Mouse (Mus musculus) neural tube, embryonic 13.5 days (tissue): Measurements from ENCODE around the gene Mylk4. TPM values are rescaled to one million over a fixed set of nuclear protein-coding genes. Genes with fewer than 3 reads are reported as not detected.

Experiments used
- ATAC-seq: fragments of 200-750 bp; cut with Nextera tagmentation; 2 replicates; pipeline ENCODE4 v1.8.0; 2017; ENCODE audit warnings: low read depth, mild to moderate bottlenecking, moderate TSS enrichment, moderate library complexity
- H3K27ac ChIP-seq: fragments of 300-500 bp; sonication (generic); replicated peaks from 2 replicates; pipeline ENCODE4 v1.5.1; 2015; ENCODE audit warnings: moderate library complexity, mild to moderate bottlenecking, inconsistent platforms
- H3K27me3 ChIP-seq: fragments of 300-500 bp; sonication (generic); 2 replicates; pipeline ENCODE4 v1.6.1; 2015; ENCODE audit warnings: mild to moderate bottlenecking, inconsistent platforms
- H3K36me3 ChIP-seq: fragments of 300-500 bp; sonication (generic); 2 replicates; pipeline ENCODE4 v1.6.1; 2015; ENCODE audit warnings: mild to moderate bottlenecking, inconsistent platforms
- H3K4me1 ChIP-seq: fragments of 300-500 bp; sonication (generic); replicated peaks from 2 replicates; pipeline ENCODE4 v1.6.1; 2015; ENCODE audit warnings: inconsistent platforms
- H3K4me2 ChIP-seq: fragments of 300-500 bp; sonication (generic); 2 replicates; pipeline ENCODE4 v1.6.1; 2015; ENCODE audit warnings: inconsistent platforms, mild to moderate bottlenecking, moderate library complexity
- H3K4me3 ChIP-seq: fragments of 300-500 bp; sonication (generic); 2 replicates; pipeline ENCODE4 v1.5.1; 2015; ENCODE audit warnings: mild to moderate bottlenecking, inconsistent platforms
- H3K9ac ChIP-seq: fragments of 300-500 bp; sonication (generic); 2 replicates; pipeline ENCODE4 v1.6.1; 2015; ENCODE audit warnings: moderate library complexity, mild to moderate bottlenecking, inconsistent platforms
- H3K9me3 ChIP-seq: fragments of 300-500 bp; sonication (generic); 2 replicates; pipeline ENCODE4 v1.6.1; 2016; ENCODE audit warnings: inconsistent platforms
- WGBS: fragments of 180-500 bp; shearing (Covaris S2); methylation state at CpG from one replicate; pipeline ENCODE4 v1.1.7; 2015; 5-methylcytosine and 5-hydroxymethylcytosine counted together
- polyA plus RNA-seq: library from polyadenylated mRNA; unstranded; fragments of >200 nt; fragmentation: Nextera tagmentation; extraction: Ambion mirVana; gene quantifications from 2 replicates; pipeline ENCODE4 v1.2.1, GENCODE M21; 2015

Gene Mylk4
- polyA plus RNA-seq, 1 experiment from 2014 or later: 0.10 TPM

DNA sequence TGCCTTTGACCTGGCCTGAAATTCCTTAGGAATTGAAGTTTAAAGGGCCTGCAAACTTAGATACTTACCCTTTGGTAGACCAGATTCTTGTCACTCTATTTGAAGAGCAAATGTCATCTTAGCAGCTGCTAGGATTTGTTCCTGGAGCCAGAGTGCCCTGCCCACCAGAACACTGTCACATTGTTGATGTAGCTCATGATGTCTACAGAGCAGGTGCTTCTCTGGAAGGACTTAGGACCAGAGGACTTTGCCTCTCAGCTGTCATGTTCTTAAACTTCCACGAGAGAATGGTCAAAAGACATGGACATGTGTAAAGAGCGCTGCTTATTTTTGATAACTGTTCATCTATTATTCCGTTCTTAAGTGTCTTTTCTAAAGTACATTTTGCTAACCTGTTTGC lies 35.5 kb upstream of the Mylk4 start:
- 94% methylated on average over 3 of the region's 3 CpGs for WGBS
- Histone ChIP-seq H3K36me3 (peaks cover 75% of the 10 kb centered on the region), H3K27ac (no peak overlapping the region)

DNA sequence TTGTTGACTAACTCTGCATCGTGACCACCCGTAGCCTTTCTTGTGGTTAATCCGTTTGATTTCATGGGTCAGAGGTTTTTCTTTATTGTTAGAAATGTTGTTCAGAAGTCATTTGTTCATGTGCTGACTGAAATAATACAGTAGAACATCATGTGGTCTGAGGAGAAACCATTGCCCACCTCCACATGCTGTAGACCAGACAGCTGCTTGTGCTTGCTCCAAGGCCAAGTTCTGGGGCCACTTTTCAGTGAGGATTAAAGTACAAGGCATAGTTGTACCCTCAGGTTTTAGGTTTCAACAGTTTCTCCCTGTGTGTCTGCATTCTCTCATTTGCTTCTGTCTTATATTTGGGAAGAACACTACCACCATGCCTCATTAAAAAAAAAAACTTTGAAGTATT lies 23.9 kb upstream of the Mylk4 start:
- Histone ChIP-seq H3K27me3 (no peaks in the 10 kb centered on the region), H3K27ac (no peak overlapping the region), H3K4me3 (no peak overlapping the region), H3K4me1 (peaks cover 28% of the 10 kb centered on the region), H3K9ac (no peak overlapping the region), H3K4me2 (no peak overlapping the region), H3K36me3 (peaks cover 41% of the 10 kb centered on the region), H3K9me3 (no peaks in the 10 kb centered on the region)
- 75% methylated on average over 3 of the region's 3 CpGs for WGBS
- ATAC-seq: no peak

More for the DNA sequence above, 35.5 kb upstream of the Mylk4 start:
- H3K9me3 ChIP-seq: no peaks in the 10 kb centered on the region
- ATAC-seq: no peak
- no peaks in the 10 kb centered on the region for H3K4me1 ChIP-seq
- H3K27me3 ChIP-seq: no peaks in the 10 kb centered on the region
- no peak overlapping the region for H3K9ac ChIP-seq
- no peak overlapping the region for H3K4me2 ChIP-seq
- H3K4me3 ChIP-seq: no peak overlapping the region

GRCm38 (mm10) chr13:32806820-32807219 lies 23.1 kb upstream of the Mylk4 start:
- Histone ChIP-seq H3K9me3 (no peaks in the 10 kb centered on the region), H3K4me3 (no peak overlapping the region), H3K27me3 (no peaks in the 10 kb centered on the region), H3K4me1 (peaks cover 28% of the 10 kb centered on the region), H3K9ac (no peak overlapping the region), H3K36me3 (peaks cover 41% of the 10 kb centered on the region), H3K27ac (no peak overlapping the region), H3K4me2 (no peak overlapping the region)
- WGBS: 73% methylated on average over 7 of the region's 7 CpGs
- ATAC-seq: no peak

GRCm38 (mm10) chr13:32803701-32804345 lies 20.1 kb upstream of the Mylk4 start:
- ATAC-seq: no peak

DNA sequence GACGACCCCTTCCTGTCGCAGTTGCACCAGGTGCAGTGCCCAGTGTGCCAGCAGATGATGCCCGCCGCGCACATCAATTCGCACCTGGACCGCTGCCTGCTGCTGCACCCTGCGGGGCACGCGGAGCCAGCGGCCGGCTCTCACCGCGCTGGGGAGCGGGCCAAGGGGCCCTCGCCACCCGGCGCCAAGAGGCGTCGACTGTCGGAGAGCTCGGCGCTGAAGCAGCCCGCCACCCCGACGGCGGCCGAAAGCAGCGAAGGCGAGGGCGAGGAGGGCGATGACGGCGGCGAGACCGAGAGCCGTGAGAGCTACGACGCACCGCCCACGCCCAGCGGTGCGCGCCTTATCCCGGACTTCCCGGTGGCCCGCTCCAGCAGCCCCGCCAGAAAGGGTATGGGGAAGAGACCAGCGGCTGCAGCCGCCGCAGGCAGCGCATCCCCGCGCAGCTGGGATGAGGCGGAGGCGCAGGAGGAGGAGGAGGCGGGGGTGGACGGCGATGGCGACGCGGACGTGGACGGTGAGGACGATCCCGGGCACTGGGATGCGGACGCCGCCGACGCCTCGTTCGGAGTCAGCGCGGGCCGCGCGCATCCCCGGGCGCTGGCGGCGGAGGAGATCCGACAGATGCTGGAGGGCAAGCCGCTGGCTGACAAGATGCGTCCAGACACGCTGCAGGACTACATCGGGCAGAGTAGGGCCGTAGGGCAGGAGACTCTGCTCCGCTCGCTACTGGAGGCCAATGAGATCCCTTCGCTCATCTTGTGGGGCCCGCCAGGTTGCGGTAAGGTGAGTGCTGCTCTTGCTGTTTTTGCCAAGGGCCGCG lies 18.7 kb upstream of the Mylk4 start, which contains the start of gene D930007J09Rik:
TSS of gene D930007J09Rik (minus strand) at position 591 of the 823 bp plus-strand sequence.
- Histone ChIP-seq H3K9me3 (no peaks in the 10 kb centered on the region), H3K4me3 (peak within 1 kb of the TSS; percentile 89), H3K4me2 (peak within 1 kb of the TSS; percentile 70), H3K27me3 (no peaks in the 10 kb centered on the region), H3K4me1 (peaks cover 31% of the 10 kb centered on the region), H3K9ac (peak within 1 kb of the TSS; percentile 90), H3K36me3 (peaks cover 13% of the 10 kb centered on the region), H3K27ac (peak within 1 kb of the TSS; percentile 94)
- ATAC-seq: peak; percentile 80
- WGBS: under 1% methylated on average over 95 of the region's 95 CpGs

More at GRCm38 (mm10) chr13:32803701-32804345, 20.1 kb upstream of the Mylk4 start:
- peaks cover 34% of the 10 kb centered on the region for H3K4me1 ChIP-seq
- peak overlapping the region; percentile 70 for H3K4me2 ChIP-seq
- peak overlapping the region; percentile 90 for H3K9ac ChIP-seq
- peaks cover 26% of the 10 kb centered on the region for H3K36me3 ChIP-seq
- 55% methylated on average over 4 of the region's 4 CpGs for WGBS
- H3K27me3 ChIP-seq: no peaks in the 10 kb centered on the region
- H3K27ac ChIP-seq: no peak overlapping the region
- H3K4me3 ChIP-seq: peak overlapping the region; percentile 89
- H3K9me3 ChIP-seq: no peaks in the 10 kb centered on the region

- peak; percentile 99 for ATAC-seq
- WGBS: under 1% methylated on average over 49 of the region's 51 CpGs
- peak within 1 kb of the TSS; percentile 90 for H3K9ac ChIP-seq
These were observed 18.0 kb upstream of the Mylk4 start, which contains the start of gene Wrnip1 for GRCm38 (mm10) chr13:32801693-32802221. TSS of gene Wrnip1 (plus strand) at chr13:32802038.

DNA sequence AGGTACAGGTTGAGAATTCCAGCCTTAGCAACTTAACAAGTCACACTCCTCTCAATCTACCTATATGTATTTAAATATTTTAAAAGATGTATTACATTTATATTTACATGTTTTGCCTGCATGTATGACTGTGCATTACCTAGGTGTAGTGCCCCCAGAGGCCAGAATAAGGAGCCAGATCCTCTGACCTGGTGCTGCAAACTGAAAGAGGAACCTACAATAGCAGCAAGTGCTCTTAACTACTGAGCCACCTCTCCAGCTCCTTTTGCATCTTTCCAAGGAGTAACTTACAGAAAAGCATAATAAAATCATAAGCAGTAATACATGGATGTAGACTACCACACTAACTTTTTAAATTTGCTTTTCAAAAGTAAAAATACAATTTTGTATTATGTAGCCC lies 17.1 kb upstream of the Mylk4 start:
- no peaks in the 10 kb centered on the region for H3K9me3 ChIP-seq
- H3K4me2 ChIP-seq: peak overlapping the region; percentile 55
- no peaks in the 10 kb centered on the region for H3K36me3 ChIP-seq
- H3K27me3 ChIP-seq: no peaks in the 10 kb centered on the region
- peak overlapping the region; percentile 57; the same call in 1 of the 2 replicates for H3K27ac ChIP-seq
- H3K4me3 ChIP-seq: peak overlapping the region; percentile 89; the same call in 1 of the 2 replicates
- no peak for ATAC-seq
- H3K9ac ChIP-seq: peak overlapping the region; percentile 56; the same call in 1 of the 2 replicates
- H3K4me1 ChIP-seq: peaks cover 31% of the 10 kb centered on the region

More at GRCm38 (mm10) chr13:32801693-32802221, 18.0 kb upstream of the Mylk4 start, which contains the start of gene Wrnip1:
- H3K27ac ChIP-seq: peak within 1 kb of the TSS; percentile 94
- no peaks in the 10 kb centered on the region for H3K9me3 ChIP-seq
- H3K4me1 ChIP-seq: peaks cover 31% of the 10 kb centered on the region
- H3K4me2 ChIP-seq: peak within 1 kb of the TSS; percentile 70
- H3K4me3 ChIP-seq: peak within 1 kb of the TSS; percentile 89
- H3K36me3 ChIP-seq: peaks cover 8% of the 10 kb centered on the region
- no peaks in the 10 kb centered on the region for H3K27me3 ChIP-seq

- Histone ChIP-seq H3K36me3 (no peaks in the 10 kb centered on the region), H3K4me3 (no peak overlapping the region), H3K27ac (no peak overlapping the region), H3K9me3 (no peaks in the 10 kb centered on the region), H3K4me2 (no peak overlapping the region), H3K9ac (no peak overlapping the region), H3K27me3 (no peaks in the 10 kb centered on the region), H3K4me1 (peaks cover 20% of the 10 kb centered on the region)
- ATAC-seq: no peak
- WGBS: 84% methylated on average over 2 of the region's 2 CpGs
These were observed 15.4 kb upstream of the Mylk4 start for GRCm38 (mm10) chr13:32799131-32799530.

- no peaks in the 10 kb centered on the region for H3K36me3 ChIP-seq
- H3K4me1 ChIP-seq: peaks cover 6% of the 10 kb centered on the region; the same call in 1 of the 2 replicates
- H3K9me3 ChIP-seq: no peaks in the 10 kb centered on the region
- WGBS: 78% methylated on average over 1 of the region's 1 CpGs
- H3K4me3 ChIP-seq: no peak overlapping the region
- no peak overlapping the region for H3K9ac ChIP-seq
- H3K4me2 ChIP-seq: no peak overlapping the region
- H3K27ac ChIP-seq: no peak overlapping the region
- no peak for ATAC-seq
- H3K27me3 ChIP-seq: no peaks in the 10 kb centered on the region
These were observed 13.3 kb upstream of the Mylk4 start for GRCm38 (mm10) chr13:32797085-32797484.

DNA sequence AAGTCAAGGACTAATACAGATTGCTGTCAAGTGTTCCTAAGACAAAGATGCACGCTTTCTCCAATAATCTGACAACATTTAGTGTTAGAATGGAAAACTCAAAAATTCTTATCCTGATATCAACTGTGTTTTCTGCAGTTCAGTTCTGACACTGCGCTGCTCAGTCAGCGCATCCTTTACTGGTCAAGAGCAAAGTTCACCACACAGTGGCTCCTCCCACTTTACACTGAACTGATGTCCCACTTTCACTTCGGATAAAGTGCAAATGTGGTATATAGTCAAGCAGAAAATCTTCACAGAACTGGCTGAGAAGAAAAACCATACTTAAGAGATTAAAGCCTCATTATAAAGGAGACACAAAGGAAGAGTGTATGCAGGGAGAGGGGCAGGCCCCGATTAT lies 11.4 kb upstream of the Mylk4 start:
- Histone ChIP-seq H3K9me3 (no peaks in the 10 kb centered on the region), H3K27ac (no peak overlapping the region), H3K36me3 (no peaks in the 10 kb centered on the region), H3K4me2 (no peak overlapping the region), H3K4me1 (no peaks in the 10 kb centered on the region), H3K9ac (no peak overlapping the region), H3K4me3 (no peak overlapping the region), H3K27me3 (no peaks in the 10 kb centered on the region)
- 89% methylated on average over 5 of the region's 5 CpGs for WGBS
- ATAC-seq: no peak

DNA sequence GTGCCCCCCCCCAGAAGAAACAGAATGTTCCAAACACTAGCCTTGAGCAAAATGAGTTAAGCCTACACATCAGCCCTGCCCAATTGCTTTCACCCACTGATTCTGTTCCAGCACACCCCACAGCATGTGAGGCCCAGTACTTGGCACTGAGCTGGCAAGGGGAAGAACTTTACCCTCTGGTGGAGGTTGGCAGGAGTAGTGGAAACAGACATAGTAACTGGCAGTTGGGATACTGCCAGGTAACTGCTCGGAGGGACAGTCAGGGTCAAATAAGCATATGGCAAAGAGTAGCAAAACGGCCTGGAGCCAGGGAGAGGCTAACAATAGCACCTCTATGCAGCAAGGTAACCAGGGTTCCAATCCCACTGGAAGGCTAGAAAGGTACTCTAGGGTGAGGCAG lies 10.9 kb upstream of the Mylk4 start:
- 63% methylated on average over 2 of the region's 2 CpGs for whole genome bisulfite sequencing
- no peaks in the 10 kb centered on the region for H3K4me1 ChIP-seq
- no peaks in the 10 kb centered on the region for H3K9me3 ChIP-seq
- H3K4me2 ChIP-seq: no peak overlapping the region
- no peak overlapping the region for H3K9ac ChIP-seq
- ATAC-seq: no peak
- H3K36me3 ChIP-seq: no peaks in the 10 kb centered on the region
- H3K4me3 ChIP-seq: no peak overlapping the region
- no peak overlapping the region for H3K27ac ChIP-seq
- H3K27me3 ChIP-seq: no peaks in the 10 kb centered on the region

DNA sequence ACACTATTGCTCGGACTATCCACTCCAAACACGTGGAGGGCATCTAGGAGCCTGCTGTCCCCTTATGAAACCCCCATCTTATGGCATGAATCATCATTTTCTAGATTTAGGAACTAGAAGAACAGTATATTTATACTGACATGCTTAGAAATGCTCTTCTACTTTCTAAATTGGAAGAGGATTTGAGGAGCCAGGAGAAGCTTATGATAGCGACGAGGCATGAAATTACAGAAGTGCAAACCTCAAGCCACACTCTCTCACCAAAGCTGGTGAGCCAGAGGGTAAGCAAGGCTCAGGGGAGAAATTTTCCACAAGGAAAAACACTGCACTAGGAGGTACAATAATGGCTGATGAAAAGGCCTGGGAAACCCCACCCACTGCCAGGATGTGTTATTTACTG lies 6.0 kb upstream of the Mylk4 start:
- Histone ChIP-seq H3K9ac (no peak overlapping the region), H3K9me3 (no peaks in the 10 kb centered on the region), H3K4me2 (no peak overlapping the region), H3K27ac (no peak overlapping the region), H3K36me3 (no peaks in the 10 kb centered on the region), H3K27me3 (no peaks in the 10 kb centered on the region), H3K4me1 (no peaks in the 10 kb centered on the region), H3K4me3 (no peak overlapping the region)
- WGBS: 81% methylated on average over 4 of the region's 4 CpGs
- ATAC-seq: no peak
